ENCODE assay signal across 14 mouse cellular contexts in genomic region chr19:34180316-34180715, GRCm38 (mm10). TPM values are rescaled to one million over a fixed set of nuclear protein-coding genes. Genes with fewer than 3 reads are reported as not detected.
"Had no signal": no experiment of that assay in that cellular context is flagged by ENCODE, and none has a peak within 500 bp of the region (broad histone marks: within the 10 kb centered on the region; RNA-seq: fewer than 3 reads in every experiment).

No protein-coding gene starts in this region.

- H3K9ac ChIP-seq: kidney, embryonic 15.5 days; limb, embryonic 12.5 days; liver, embryonic 13.5 days; liver, postnatal 0 days; lung, embryonic 15.5 days; neural tube, embryonic 13.5 days had no signal

- H3K27ac ChIP-seq: kidney, embryonic 15.5 days; left cerebral cortex, adult 2 months; limb, embryonic 12.5 days; liver, embryonic 13.5 days; lung, embryonic 15.5 days; neural tube, embryonic 13.5 days had no signal

- H3K27me3 ChIP-seq: kidney, embryonic 15.5 days; limb, embryonic 12.5 days; liver, embryonic 13.5 days; lung, embryonic 15.5 days; neural tube, embryonic 13.5 days had no signal

- H3K9me3 ChIP-seq: kidney, embryonic 15.5 days; limb, embryonic 12.5 days; liver, embryonic 13.5 days; lung, embryonic 15.5 days; neural tube, embryonic 13.5 days had no signal

- H3K4me2 ChIP-seq: kidney, embryonic 15.5 days; limb, embryonic 12.5 days; liver, embryonic 13.5 days; lung, embryonic 15.5 days; neural tube, embryonic 13.5 days had no signal

- H3K36me3 ChIP-seq: kidney, embryonic 15.5 days; limb, embryonic 12.5 days; liver, embryonic 13.5 days; lung, embryonic 15.5 days; neural tube, embryonic 13.5 days had no signal

- H3K4me3 ChIP-seq: kidney, embryonic 15.5 days; left cerebral cortex, adult 2 months; limb, embryonic 12.5 days; liver, embryonic 13.5 days; lung, embryonic 15.5 days; neural tube, embryonic 13.5 days had no signal

- ATAC-seq: liver, postnatal 0 days had no signal

- H3K4me1 ChIP-seq: kidney, embryonic 15.5 days; limb, embryonic 12.5 days; liver, embryonic 13.5 days; lung, embryonic 15.5 days; neural tube, embryonic 13.5 days had no signal

- DNase-seq: kidney, adult 18-20 months; kidney, postnatal 14 days; liver; liver, embryonic 13.5 days; liver, postnatal 0 days; midbrain, embryonic 14.5 days; right cerebral cortex, postnatal 14 days; thymus, postnatal 14 days had no signal

RNA-seq across cellular contexts. Expression of gene Ankrd22, which starts 14.5 kb away (rescaled TPM):
- total RNA-seq: left cerebral cortex, adult 2 months; monocyte, adult 5-6 weeks had no signal
- polyA plus RNA-seq: midbrain, embryonic 14.5 days; neural tube, embryonic 13.5 days had no signal
